Mouse (Mus musculus) right cerebral cortex, postnatal 25 days (tissue): ENCODE data around the gene Dnajc7.

Experiments used
- DNase-seq: peaks from one replicate; pipeline ENCODE4 v3.0.0; 2022

Dnajc7 gene

DNA sequence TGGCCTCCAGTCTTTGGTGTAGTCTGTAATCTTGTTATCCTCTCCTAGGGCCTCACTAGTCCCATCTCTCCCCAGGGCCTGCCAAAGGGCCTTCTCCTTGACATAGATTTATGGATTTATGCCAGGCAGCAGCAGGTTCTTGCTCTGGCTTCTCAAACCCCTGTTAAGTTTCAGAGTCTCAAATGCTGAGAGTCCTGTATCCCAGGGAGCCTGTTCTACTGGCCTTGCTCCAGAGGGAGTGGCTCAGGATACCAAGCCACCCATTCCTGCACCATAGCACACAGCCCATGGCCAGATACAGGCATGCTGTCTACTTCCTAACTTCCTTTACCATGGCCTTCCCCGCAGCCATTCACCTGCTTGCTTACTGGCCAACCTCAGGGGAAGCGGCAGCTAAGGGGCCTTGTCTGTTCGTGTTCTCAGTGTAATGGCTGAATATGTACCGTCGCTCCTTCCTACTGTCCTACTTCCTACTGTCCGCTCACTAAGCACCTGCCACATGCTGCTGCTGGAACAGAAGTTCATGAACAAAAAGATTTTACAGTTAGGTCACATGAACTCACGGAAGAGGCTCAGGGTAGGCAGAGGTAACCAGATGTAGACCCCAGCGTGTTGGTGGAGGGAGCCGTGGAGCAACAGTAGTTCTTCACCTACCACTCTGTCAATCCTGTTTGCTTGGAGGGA, 40.7 kb downstream of the Dnajc7 start:
- DNase-seq, result no peak

DNA sequence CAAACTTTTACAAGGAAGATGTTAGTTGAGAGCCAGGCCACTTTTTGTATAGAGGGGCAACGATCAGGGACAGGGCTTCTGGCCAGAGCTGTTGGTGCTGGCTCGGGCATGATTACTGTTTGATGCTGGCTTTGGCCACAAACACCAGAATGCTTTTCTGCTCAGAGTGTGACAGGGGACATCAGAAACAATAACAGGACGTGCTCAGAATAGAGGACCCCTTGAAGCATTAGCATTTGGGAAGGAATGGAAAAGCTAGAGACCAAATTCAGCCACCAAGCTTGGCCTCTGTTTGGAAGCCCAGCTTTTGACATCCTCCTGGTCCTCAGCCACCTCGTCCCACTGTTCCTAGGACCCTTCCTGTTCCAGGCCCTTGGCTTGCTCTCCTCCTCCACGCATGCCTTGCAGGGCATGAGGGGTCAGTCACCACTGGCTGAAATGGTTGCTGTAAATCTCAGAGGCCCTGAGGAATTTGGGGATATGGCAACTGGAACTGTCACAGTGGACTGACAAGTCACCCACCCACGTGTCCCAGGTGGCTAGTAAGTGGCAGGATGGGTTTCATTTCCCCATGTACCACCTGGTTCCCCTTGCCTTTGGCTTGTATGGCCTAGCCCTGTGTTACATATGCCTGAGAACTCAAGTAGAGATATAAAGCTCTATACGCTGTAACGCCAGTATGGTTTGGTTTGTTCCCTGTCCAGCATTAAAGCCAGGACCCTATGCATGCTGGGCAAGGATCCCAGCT, 41.9 kb downstream of the Dnajc7 start:
- DNase-seq, result no peak

DNA sequence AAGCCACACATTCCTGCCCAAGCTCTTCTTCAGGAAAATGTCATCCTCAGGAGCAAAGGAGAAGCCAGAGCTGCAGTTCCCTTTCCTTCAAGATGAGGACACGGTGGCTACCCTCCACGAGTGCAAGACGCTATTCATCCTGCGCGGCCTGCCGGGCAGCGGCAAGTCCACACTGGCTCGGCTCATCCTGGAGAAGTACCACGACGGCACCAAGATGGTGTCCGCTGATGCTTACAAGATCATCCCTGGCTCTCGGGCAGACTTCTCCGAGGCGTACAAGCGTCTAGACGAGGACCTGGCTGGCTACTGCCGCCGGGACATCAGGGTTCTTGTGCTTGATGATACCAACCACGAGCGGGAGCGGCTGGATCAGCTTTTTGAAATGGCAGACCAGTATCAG, 43.7 kb downstream of the Dnajc7 start:
- no peak for DNase-seq

DNA sequence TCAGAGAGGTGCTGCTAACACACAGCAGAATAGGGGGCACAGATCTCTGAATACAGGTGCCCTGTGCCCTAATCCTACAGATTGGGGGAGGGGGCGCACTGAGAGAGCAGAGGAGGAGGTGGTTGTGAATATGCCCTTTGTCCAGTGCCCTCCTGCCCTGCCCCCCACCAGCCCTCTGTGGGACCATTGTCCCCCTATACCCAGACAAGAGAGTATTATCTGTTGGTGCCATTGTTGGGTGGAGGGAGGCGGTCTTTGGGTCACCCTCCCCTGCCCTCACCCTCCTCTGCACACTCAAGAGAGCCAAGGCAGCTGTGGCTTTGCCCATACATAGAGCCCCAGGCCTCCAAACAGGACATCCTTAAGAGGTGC, 44.5 kb downstream of the Dnajc7 start:
- DNase-seq, result no peak

DNA sequence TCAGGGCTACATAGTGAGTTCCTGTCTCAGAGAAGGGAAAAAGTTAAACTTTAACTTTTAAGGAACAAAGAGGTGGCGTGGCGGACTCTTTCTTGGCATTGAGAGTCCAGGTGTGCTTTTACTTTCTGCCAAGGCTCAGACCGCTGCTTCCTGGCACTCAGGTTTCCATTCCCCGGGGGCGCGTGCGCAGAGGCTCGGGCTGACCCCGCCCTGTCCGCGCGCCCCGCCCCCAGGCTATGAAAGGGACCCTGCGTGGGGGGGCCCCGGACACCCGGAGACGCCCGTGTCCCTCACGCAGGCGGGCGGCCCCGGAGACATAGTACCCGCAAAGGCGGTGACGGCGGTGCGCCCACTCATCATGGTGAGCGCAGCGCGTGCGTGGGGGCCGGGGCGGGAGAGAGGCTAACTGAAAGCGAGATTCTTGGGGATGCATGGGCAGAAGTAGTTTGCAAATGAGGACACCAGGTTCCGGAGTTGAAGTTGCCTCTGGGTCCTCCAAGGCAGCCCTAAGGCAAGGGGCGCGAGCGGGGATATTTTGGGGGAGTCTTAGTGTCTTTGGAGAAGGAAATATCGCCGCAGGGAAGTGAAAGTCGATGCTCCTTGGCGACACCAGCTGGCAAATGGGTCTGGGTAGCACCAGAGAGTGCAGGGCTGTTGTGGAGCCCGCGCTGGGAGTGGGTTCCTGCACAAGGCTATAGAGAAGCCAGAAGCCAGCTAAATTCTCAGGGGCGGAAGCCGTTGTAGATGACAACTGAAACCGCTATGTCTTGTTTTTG, 45.1 kb downstream of the Dnajc7 start, which contains the start of gene Cnp:
TSS of gene Cnp (plus strand) at position 197 of the 776 bp plus-strand sequence.
- peak; percentile 58 for DNase-seq

DNA sequence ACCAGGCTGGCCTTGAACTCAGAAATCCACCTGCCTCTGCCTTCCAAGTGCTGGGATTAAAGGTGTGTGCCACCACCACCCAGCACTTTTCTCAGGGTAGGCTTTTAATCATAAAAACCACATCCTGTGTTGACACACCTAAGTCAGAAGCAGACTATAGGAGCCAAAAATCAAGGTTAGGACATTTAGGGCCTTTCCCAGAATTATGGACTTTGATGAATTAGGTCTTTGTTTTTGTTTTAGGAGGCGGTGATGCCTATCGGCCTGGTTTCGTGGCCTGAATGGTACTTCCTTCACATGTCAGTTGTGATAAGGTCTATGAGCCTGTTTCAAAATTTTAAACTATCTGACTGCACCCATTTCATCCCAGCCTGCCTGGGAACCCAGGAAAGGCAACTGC, 45.8 kb downstream of the Dnajc7 start:
- DNase-seq, result no peak

DNA sequence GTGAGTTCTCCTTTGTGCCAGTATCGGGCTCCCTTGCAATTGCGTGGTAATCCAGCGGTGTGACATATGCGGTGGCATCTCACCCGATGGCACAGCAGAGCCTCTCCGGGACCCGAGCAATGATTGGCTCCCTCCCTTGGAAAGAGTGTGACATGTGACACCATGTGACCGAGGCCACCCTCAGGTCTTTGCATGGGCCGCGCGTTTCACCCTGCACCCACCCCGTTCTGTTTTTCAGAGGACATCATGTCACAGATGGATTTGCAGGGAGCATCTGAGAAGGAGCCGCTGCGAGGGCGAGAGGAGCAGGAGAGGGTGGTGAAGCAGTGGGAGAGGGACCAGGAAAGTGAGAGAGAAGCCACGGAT, 48.8 kb downstream of the Dnajc7 start:
- DNase-seq, result peak; percentile 26

DNA sequence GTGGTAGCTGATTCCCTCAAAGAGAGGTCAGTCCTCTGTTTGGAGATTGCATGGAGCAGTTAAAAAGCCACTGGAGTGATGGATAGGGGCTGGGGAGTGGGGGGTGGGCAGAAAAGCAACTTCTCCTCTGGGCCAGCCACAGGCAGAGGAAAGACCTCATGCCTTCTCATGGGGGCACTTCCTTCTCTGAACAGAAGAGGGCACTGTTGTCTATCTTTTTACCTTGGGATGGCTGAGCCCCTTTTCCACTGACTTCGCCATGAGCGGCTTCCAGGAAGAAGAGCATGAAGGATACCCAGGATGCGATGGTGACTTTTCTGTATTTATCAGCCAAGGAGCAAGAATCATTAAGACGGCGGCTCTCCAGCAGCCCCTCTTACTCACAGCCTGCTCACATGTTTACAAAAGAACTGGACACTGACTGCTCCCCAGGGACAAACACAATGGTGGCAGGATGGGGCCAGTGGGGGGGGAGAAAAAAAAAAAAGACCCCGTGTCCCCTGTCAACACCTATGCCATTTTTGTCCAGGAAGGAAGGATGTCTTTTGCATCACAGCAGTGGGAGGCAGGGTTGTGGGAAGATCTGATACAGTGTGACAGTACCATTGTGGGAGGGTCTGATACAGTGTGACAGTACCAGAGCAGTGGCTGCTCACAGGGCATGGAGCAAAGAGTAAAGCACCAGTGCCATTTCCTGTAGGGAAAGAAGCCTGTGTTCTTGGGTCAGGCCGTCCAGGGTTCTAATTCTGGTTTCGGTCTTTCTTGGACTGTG, 49.4 kb downstream of the Dnajc7 start:
- DNase-seq, result peak; percentile 49

DNA sequence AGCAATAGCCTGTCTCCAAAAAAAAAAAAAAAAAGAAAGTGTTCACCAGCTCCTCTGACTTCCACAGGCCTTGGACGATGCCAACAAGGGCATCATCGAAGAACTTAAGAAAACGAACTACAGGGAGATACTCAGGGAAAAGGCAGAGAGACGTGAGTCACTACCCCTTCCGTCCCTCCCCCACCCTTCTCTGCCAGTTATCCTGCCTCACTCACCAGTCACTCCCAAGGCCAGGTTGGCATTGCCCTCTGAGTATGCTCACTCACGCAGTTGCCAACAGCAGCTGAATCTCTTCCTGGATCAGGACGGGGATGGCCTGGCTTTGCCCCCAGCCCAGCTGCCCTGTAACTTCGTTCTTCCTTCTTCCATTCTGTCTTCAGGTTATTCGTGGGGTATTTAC, 50.2 kb downstream of the Dnajc7 start:
- no peak for DNase-seq

DNA sequence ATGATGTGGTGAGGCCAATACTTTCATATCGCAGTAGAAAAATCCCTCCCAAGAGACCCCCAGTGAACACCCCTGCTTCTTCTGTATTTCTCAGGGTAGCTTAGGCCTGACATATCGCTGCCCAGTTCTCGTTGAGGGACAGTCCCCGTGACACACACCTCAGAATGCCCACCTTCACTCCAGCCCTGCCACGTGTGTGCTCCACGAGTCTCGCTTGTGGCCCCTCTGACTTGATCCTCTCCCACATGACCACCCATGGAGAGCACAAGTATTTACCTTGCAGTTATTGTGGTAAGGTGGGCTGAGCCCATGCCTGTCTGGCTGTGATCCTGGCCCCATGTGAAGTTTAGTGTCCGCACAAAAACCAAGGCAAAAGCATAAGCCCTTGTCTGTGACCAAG, 51.3 kb downstream of the Dnajc7 start:
- no peak for DNase-seq

DNA sequence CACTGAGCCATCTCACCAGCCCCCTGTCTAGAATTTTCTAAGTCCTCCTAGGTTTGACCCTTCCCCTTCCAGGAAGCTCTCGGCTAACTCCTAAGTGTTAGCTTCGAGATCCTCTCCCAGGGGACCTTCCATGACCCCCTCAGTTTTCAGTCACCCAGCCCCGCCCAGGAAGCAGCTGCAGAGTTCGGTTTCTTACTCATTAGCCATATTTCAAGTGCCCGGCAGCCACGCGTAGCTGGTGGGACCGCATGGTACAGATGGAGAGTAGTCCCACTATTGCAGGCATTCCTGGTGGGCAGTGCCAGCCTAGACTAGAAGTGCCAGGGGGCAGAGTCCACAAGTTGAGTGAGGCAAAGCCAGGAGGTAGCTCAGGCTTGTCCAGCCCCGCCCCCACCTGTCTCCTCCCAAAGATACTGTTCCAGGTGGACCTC, 52.1 kb downstream of the Dnajc7 start:
- no peak for DNase-seq

DNA sequence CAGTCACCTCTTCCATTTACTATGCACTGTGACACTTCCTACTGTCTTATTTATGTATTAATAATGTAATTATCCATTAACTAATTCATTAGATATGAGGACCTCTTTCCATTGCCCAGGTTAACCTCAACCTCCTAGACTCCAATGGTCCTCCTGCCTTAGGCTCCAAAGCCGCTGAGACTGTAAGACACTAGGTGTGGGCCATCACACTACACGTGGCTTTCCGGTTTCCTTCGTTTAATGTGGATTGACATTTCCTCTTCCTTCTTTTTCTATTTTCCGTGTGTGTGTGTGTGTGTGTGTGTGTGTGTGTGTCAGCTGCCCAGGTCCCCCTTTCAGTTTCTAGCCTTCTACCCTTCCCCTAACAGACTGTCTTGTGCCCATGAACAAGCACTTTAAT, 52.7 kb downstream of the Dnajc7 start:
- no peak for DNase-seq

DNA sequence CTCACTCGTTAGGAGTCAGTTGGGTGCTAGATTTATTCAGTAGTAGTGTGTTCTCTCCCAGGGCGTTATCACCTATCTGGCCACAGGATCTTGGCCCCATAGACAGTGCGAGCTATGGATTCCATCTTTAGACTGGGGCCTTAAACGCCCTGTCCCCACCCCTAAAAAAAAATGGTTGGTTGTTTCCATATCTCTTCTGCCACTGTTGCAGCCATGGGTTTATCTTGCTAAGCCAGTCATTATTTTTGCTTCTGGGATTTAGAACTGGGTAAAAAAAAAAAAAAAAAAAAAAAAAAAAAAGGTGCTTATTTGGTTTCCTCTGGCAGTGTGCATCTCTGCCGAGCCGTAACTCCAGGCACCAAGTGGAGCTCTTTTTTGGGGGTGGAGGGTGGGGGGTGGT, 55.3 kb downstream of the Dnajc7 start:
- no peak for DNase-seq

DNA sequence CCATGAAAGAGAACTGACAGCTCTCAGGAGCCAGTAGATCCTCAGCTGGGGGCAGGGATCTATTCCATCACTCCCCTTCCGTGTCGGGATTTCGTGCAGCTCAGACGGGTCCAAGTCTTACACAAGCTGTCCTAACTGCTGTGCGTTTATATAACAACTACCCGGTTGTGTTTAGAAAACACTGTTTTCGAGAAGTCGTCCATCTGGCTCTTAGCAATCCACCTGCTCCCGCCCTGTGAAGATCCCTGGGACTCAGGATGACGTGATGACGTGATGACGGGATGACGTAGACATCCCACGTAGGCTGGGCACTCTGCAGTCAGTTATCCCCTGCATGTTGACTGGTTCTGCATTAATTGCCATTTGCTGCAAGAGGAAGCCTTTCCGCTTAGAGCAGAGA, 55.7 kb downstream of the Dnajc7 start:
- DNase-seq, result peak; percentile 80

DNA sequence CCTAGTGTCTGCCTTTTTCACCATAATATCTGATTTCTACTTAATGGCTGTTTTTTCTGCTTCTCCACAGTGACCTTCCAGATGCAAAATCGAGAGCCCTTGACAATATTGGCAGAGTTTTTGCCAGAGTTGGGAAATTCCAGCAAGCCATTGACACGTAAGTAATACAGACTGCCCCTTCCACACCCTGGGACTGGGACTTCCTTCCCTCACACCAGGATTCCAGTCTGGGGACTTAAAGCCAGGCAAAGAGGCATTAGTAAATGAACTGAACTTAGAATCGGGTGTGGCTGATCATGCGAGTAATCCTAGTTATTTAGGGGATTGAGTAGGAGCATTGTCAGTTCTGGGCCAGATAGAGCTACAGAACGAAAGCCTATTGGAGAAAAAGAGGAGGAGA, 58.2 kb downstream of the Dnajc7 start:
- no peak for DNase-seq

DNA sequence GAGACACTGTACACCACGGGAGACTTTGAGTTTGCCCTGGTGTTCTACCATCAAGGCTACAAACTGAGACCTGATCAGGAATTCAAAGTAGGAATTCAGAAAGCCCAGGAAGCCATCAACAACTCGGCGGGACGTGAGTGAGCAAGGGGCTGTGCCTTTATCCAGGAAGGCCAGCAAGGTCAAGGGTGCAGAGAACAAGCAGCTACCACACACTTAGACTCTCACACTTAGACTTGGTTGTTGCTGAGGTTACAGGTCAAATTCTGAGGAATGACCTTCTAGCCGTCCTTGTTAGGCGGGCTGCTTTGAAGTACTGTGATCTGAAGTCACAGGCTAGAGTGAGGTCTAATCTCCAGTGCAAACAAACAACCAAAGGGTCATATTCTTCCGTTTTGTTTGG, 60.5 kb downstream of the Dnajc7 start:
- DNase-seq, result no peak

DNA sequence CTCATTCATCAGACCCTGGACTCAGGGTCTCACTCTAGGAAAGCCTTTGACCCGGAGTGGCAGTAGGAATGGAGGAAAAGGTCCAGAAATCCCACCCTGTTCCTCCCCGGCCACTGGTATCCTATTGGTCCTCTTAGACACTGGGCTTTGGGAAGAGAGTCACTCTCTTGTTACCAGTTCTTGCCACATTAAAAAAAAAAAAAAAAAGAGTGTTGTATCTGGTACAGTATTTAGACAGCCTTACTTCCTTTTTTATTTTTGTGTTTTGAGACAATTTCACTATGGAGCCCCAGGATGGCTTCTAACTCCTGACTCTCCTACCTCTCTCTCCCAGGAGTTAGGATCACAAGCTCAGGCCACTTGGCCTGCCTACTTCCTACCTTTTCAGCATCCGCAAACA, 62.4 kb downstream of the Dnajc7 start:
- DNase-seq, result no peak

DNA sequence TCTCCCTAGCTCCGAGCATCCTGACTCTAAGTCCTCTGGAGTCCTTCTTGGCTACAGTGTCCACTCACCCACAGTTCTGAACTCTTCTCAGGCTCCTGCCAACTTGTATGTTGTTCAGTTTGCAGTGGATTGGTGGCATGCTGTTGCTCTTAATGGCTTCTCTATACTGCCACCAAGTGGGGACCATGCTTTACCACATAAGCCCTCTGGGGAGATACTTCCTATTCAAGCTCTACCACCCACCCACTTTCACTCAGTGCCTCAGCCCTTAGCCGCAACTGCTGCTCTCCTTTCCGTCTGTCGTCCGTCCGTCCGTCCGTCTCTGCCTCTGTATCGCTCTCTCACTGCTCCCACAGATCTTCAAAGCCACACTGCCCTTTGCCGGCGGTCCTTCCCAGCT, 64.4 kb downstream of the Dnajc7 start:
- DNase-seq, result peak; percentile 44

DNA sequence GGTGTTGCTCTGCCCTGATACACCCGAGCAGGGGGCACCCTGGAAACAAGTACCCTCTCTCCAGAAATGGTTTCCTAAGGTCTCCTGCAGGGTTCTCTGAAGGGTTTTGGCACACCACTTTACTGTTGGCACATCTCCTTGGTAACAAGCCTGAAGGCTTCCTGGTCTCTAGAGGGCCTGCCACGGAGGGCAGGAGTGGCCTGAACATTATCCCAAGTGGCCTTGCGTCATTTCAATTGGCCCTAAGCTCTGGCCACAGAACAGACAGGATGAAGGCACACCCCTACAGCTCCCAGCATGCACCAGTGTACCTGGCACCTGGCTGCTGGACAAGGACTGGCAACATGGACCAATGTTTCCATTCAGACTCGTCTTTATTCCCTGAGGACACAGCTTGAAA, 67.1 kb downstream of the Dnajc7 start:
- no peak for DNase-seq

DNA sequence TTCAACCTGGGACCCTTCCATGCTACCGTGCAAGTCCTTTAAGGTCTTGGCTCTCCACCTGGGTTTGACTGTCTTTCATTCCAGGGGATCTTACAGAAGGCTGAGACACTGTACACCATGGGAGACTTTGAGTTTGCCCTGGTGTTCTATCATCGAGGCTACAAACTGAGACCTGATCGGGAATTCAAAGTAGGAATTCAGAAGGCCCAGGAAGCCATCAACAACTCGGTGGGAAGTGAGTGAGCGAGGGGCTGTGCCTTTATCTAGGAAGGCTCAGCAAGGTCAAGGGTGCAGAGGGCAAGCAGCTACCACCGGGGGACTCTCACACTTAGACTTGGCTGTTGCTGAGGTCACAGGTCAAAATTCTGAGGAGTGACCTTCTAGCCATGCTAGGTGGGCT, 69.9 kb downstream of the Dnajc7 start:
- DNase-seq, result no peak

DNA sequence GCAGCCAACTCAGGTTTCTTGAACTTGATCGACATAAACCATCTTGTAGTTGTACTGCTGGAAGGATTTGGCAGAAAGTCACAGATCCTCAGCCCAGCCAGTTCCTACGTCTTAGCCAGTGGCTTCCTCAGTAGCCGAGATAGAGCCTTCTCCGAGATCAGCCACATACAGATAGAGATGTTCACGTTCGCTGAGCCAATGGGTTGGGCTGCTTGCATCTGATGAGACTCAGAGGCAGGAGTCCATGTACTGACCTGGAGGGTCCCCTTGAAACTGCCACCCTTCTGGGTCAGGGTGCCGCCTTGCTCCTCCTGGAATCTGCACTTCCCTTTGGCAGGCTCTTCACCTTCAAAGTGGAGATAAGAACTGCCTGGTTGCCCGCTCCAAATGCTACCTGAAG, 70.5 kb downstream of the Dnajc7 start:
- DNase-seq, result no peak

DNA sequence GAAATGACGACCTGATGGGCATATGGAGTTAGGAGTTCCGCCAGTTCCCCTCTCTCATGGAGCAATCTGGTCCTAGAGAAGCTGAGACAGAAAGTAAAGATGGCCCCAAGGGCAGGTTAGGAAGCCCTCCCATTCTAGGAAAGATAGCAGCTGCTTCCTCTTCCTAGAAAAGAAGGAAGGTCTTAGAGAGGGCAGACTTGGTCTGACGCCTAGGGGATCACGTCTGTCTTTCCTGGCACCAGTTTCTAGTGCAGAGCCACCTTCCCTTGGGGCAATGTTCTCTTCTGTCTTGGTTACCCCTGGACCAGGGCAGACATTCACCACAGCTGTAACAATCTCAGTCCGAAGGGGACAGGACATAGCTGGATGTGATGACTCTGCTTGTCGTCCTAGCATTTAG, 71.8 kb downstream of the Dnajc7 start:
- DNase-seq, result no peak

DNA sequence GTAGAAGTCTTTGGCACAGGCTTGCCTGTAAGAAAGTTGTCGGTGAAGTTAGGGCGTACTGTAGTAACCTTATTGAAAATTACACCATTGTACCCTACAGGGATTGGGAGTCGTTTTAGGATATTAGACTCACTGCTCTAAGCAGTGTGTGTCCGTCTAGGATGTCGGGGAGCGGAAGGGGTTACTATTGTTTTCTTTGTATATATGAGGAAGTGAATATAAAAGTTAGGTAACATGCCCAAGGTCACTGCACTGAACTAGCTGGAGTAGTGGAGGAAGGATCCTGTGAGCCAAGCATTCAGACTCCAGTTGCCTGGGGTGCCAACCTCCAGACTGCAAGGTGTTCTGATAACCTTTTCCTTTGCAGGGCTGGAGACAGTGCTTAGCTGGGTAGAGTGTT, 73.0 kb downstream of the Dnajc7 start:
- DNase-seq, result no peak
